Mouse (Mus musculus) lung, embryonic 14.5 days (tissue): ENCODE results near the gene Rph3al. TPM values are rescaled to one million over a fixed set of nuclear protein-coding genes. Genes with fewer than 3 reads are reported as not detected.

Experiments used
- ATAC-seq: fragments of 200-750 bp; cut with Nextera tagmentation; 2 replicates; pipeline ENCODE4 v1.8.0; 2017; ENCODE audit warnings: mild to moderate bottlenecking, moderate TSS enrichment, moderate library complexity; ENCODE audit not compliant: insufficient read depth
- DNase-seq: peaks from one replicate; pipeline ENCODE4 v3.0.0-alpha.2; 2015
- H3K27ac ChIP-seq: fragments of 300-500 bp; sonication (generic); 2 replicates; pipeline ENCODE4 v1.5.1; 2014; ENCODE audit warnings: low read depth, mild to moderate bottlenecking, moderate library complexity
- H3K27me3 ChIP-seq: fragments of 300-500 bp; sonication (generic); 2 replicates; pipeline ENCODE4 v1.6.1; 2014; ENCODE audit warnings: low read length, control low read depth; ENCODE audit not compliant: insufficient read depth
- H3K36me3 ChIP-seq: fragments of 300-500 bp; sonication (generic); 2 replicates; pipeline ENCODE4 v1.6.1; 2014; ENCODE audit warnings: control low read depth; ENCODE audit not compliant: insufficient read depth
- H3K4me1 ChIP-seq: fragments of 300-500 bp; sonication (generic); 2 replicates; pipeline ENCODE4 v1.6.1; 2014; ENCODE audit warnings: antibody characterized with exemption, control low read depth; ENCODE audit not compliant: insufficient read depth
- H3K4me2 ChIP-seq: fragments of 300-500 bp; sonication (generic); 2 replicates; pipeline ENCODE4 v1.6.1; 2014; ENCODE audit warnings: mild to moderate bottlenecking
- H3K4me3 ChIP-seq: fragments of 300-500 bp; sonication (generic); 2 replicates; pipeline ENCODE4 v1.5.1; 2014; ENCODE audit warnings: low read depth, low read length
- H3K9ac ChIP-seq: fragments of 300-500 bp; sonication (generic); 2 replicates; pipeline ENCODE4 v1.6.1; 2014
- H3K9me3 ChIP-seq: fragments of 300-500 bp; sonication (generic); 2 replicates; pipeline ENCODE4 v1.6.1; 2016; ENCODE audit warnings: low read depth, low read length, control low read depth
- CTCF ChIP-seq: IDR thresholded peaks from 2 replicates; pipeline ENCODE4 v1.5.1; 2016; ENCODE audit warnings: antibody characterized with exemption, low read depth
- WGBS: fragments of 180-500 bp; shearing (Covaris S2); extraction: QIAGEN DNeasy Blood & Tissue Kit; methylation state at CpG from one replicate; pipeline ENCODE4 v1.1.7; 2014; 5-methylcytosine and 5-hydroxymethylcytosine counted together
- polyA plus RNA-seq: library from polyadenylated mRNA; unstranded; fragments of >200 nt; fragmentation: Nextera tagmentation; extraction: Ambion mirVana; gene quantifications from 2 replicates; pipeline ENCODE4 v1.2.1, GENCODE M21; 2014

Rph3al gene
- polyA plus RNA-seq, 1 experiment from 2014 or later, result 5.3 TPM

GRCm38 (mm10) chr11:75842904-75843619 is 95.2 kb downstream of the Rph3al start:
- Histone ChIP-seq H3K4me1 (no peaks in the 10 kb centered on the region), H3K9ac (no peak overlapping the region), H3K4me2 (no peak overlapping the region), H3K36me3 (no peaks in the 10 kb centered on the region), H3K27ac (no peak overlapping the region), H3K27me3 (no peaks in the 10 kb centered on the region), H3K4me3 (no peak overlapping the region), H3K9me3 (no peaks in the 10 kb centered on the region)
- DNase-seq, result no peak
- WGBS, result 67% methylated on average over 4 of the region's 4 CpGs
- TF ChIP-seq CTCF, result no peak
- no peak for ATAC-seq

DNA sequence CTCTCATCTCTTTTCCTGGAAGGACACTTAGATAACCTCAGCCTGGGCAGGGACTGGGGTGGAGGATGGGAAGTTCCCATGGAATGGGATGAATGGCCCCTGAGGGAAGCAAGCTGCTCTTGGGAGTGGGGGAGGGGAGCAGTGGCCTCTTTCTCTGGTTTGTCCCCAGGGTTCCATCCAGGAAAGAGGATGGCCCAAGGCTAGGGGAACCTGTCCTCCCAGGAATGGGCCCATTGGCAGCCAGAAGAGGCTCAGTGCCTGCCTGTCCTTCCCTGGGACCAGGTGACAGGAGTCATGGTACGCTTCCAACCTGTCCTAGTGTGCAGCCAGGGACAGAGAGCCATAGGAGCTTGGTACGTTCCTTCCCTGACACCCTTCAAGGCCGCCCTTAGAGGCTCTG is 96.7 kb downstream of the Rph3al start:
- Histone ChIP-seq H3K9ac (no peak overlapping the region), H3K27ac (no peak overlapping the region), H3K36me3 (no peaks in the 10 kb centered on the region), H3K4me2 (no peak overlapping the region), H3K27me3 (no peaks in the 10 kb centered on the region), H3K4me3 (no peak overlapping the region), H3K4me1 (no peaks in the 10 kb centered on the region), H3K9me3 (no peaks in the 10 kb centered on the region)
- no peak for ATAC-seq
- DNase-seq, result no peak
- 61% methylated on average over 3 of the region's 3 CpGs for WGBS
- TF ChIP-seq CTCF, result no peak

DNA sequence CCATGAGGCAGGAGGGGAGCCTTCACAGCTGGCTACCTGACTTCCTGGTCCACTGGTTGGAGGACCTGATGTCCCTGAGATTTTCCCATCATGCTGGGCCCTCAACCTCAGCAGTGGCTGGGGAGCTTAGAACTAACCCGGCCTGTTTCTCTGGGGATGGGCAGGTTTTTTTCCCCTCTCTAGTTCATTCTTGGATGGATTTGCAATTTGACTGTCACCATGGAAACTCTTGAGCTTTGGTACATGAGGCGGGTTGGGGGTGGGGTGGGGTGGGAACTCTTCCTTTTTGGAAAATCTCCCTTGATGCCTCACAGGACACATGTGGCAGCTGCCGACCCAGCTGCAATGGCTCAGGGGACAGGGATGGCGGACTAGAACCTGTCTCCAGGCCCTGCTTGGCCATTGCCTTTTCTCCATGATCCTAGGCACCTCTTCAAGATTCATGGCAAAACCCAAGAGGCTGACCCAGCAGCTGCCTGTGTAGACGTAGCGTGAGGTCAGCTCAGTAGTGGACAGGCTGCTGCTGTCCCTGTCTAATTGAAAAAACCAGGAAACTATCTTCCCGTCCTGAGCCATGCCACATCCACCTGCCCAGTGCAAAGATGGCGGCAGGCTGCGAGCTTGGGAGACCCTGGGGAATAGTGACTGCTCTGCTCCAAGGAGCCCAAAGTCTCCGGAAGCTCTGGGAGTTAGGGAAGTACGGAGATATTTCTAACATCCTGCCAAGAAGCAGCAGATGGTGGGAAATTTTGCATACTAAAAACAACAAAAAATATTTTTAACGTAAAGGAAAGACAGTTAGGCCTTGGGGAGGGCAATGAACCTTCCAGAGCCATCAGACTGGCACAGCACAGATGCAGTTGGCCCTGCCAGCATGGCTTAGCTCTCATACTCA is 98.4 kb downstream of the Rph3al start:
- Histone ChIP-seq H3K9ac (no peak overlapping the region), H3K27ac (no peak overlapping the region), H3K36me3 (no peaks in the 10 kb centered on the region), H3K27me3 (no peaks in the 10 kb centered on the region), H3K9me3 (no peaks in the 10 kb centered on the region), H3K4me3 (no peak overlapping the region), H3K4me2 (no peak overlapping the region), H3K4me1 (no peaks in the 10 kb centered on the region)
- no peak for DNase-seq
- no peak for ATAC-seq
- no peak for TF ChIP-seq CTCF
- WGBS, result 68% methylated on average over 12 of the region's 12 CpGs

DNA sequence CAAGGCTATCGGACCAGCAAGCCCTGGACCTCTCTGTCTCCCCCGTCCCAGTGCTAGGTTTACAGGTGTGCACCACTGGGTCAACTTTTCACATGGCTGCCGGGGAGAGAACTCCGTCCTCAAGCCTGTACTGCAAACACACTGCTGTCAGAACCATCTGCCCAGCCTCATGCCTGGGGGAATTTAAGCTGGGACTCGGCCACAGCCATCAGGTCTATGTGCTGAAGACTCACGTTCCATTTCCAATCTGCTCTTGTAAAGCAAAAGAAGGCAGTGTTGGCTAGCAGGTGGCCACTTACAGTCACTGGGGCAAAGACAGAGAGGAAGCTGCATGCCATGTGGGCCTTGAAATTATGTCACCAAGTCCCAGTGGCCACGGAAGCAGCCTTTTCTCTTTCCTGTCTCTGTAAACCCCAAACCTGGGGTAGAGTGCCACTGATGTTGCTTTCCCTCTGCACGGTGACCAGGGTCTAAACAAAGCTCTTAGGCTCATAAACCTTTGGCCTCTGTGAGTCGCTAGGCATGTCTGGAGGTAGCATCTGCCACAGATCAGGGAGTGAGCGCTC is 99.3 kb downstream of the Rph3al start:
- no peak overlapping the region for H3K4me2 ChIP-seq
- H3K27me3 ChIP-seq, result no peaks in the 10 kb centered on the region
- H3K27ac ChIP-seq, result no peak overlapping the region
- no peak overlapping the region for H3K4me3 ChIP-seq
- no peaks in the 10 kb centered on the region for H3K9me3 ChIP-seq
- 67% methylated on average over 10 of the region's 10 CpGs for WGBS
- DNase-seq (no peak), ATAC-seq (no peak)
- no peaks in the 10 kb centered on the region for H3K4me1 ChIP-seq
- no peak overlapping the region for H3K9ac ChIP-seq
- H3K36me3 ChIP-seq, result no peaks in the 10 kb centered on the region
- TF ChIP-seq CTCF, result no peak

GRCm38 (mm10) chr11:75836240-75836610 is 102.0 kb downstream of the Rph3al start:
- no peaks in the 10 kb centered on the region for H3K9me3 ChIP-seq
- 57% methylated on average over 11 of the region's 11 CpGs for WGBS
- no peak overlapping the region for H3K4me2 ChIP-seq
- no peak for TF ChIP-seq CTCF
- DNase-seq, result no peak
- H3K4me1 ChIP-seq, result no peaks in the 10 kb centered on the region
- H3K27me3 ChIP-seq, result no peaks in the 10 kb centered on the region
- H3K27ac ChIP-seq, result no peak overlapping the region
- no peak overlapping the region for H3K4me3 ChIP-seq
- no peak overlapping the region for H3K9ac ChIP-seq
- no peaks in the 10 kb centered on the region for H3K36me3 ChIP-seq
- no peak for ATAC-seq

- Histone ChIP-seq H3K4me1 (no peaks in the 10 kb centered on the region), H3K36me3 (no peaks in the 10 kb centered on the region), H3K4me2 (no peak overlapping the region), H3K9ac (no peak overlapping the region), H3K9me3 (no peaks in the 10 kb centered on the region), H3K27ac (no peak overlapping the region), H3K27me3 (no peaks in the 10 kb centered on the region), H3K4me3 (no peak overlapping the region)
- DNase-seq (no peak), ATAC-seq (no peak)
- WGBS, result 71% methylated on average over 11 of the region's 11 CpGs
- no peak for TF ChIP-seq CTCF
These were observed 102.5 kb downstream of the Rph3al start for GRCm38 (mm10) chr11:75835587-75836239.

DNA sequence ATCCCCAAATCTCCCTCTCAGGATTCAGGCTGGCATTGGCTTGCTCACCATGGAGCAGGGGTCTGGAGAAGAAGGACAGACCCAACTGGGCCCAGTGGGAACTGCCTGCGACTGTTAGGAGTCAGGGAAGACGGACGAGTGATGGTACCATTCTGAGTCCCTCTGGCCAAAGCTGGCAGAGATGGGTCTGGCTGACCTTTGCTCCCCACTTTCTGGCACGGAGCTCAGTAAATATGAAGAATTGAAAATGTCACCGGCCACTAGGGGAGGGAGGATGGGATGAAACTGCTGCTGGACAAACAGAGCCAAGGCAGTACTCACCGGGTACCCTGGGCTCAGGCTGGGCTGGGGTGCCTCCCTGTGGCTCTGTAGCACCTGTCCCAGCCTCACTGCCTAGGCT is 105.1 kb downstream of the Rph3al start:
- no peak for ATAC-seq
- Histone ChIP-seq H3K9ac (no peak overlapping the region), H3K36me3 (no peaks in the 10 kb centered on the region), H3K4me1 (no peaks in the 10 kb centered on the region), H3K4me3 (no peak overlapping the region), H3K4me2 (no peak overlapping the region), H3K27ac (no peak overlapping the region), H3K9me3 (no peaks in the 10 kb centered on the region), H3K27me3 (no peaks in the 10 kb centered on the region)
- WGBS, result 65% methylated on average over 6 of the region's 6 CpGs
- no peak for DNase-seq
- no peak for TF ChIP-seq CTCF
